Mouse (Mus musculus) spleen, embryonic (tissue): ENCODE results near the gene H2al2a.
"Not testable (repeated sequence)": the region's sequence is repeated elsewhere in the genome, so short reads cannot be mapped to it uniquely, and the experiment has no call there.

Experiments used
- CTCF ChIA-PET: fragments of 350-600 bp; sonication (Branson Sonifier 250); formaldehyde crosslinking; loops from one replicate; lab custom pipeline; 2022; lab: Charles Lee

The H2al2a gene

DNA sequence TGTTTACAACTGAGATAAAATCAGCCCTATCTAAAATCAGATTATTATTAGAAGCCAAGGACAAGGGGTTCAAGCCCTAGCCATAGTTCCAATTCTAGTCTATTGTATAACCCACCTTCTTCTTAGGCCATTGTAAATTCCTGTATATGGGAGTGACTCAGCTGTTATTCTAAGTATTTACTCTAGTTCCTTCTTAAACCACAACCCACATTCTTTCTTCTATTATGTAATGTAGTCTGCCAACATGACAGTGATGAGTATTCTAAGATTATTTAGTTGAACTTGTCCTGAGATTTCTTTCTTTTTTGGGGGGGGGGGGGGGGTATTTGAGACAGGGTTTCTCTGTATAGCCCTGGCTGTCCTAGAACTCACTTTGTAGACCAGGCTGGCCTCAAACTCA, 19.1 kb downstream of the H2al2a start:
- CTCF ChIA-PET: interaction anchor here (0.6 kb wide), 1 partner anchor 14 kb away, joined by 4 read pairs; no protein-coding TSS in a partner anchor

DNA sequence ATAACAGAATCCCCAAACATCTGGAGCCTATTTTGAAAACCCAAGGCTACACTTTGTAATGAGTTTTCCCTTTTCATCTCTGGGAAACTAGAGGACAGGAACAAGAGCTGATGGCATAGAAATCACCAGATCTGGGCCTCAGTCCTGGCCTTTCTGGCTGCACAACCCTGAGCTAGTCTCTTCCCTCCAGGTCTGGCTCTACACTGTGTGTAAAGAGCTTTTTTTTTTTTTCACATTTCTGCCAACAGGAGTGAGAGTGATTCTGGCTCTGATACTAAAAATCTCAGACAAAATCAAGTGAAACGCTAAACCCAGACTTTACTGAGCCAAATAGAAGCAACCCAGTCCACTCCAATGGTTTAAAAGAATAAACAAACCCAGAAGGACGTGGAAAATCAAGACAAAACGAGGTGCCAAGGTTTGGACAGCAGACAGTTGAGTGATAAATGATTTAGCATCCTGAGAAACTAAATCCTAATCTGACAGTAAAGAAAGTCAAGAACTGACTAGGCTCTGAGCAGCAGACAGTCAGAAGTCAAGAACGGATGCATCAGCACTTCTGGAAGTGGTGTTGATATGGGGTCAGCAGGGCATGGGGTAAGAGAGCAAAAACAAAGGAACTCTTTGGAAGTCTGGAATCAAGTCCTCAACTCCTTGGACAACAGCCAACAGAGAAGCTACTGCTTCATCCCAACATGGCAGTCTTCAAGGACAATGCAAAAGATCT, 21.0 kb downstream of the H2al2a start:
- CTCF ChIA-PET: no interaction called here

GRCm38 (mm10) chr2:17973868-17974440, 22.8 kb downstream of the H2al2a start:
- CTCF ChIA-PET: no interaction called here

- CTCF ChIA-PET: no interaction called here
These were observed 23.5 kb downstream of the H2al2a start for GRCm38 (mm10) chr2:17973246-17973645.

DNA sequence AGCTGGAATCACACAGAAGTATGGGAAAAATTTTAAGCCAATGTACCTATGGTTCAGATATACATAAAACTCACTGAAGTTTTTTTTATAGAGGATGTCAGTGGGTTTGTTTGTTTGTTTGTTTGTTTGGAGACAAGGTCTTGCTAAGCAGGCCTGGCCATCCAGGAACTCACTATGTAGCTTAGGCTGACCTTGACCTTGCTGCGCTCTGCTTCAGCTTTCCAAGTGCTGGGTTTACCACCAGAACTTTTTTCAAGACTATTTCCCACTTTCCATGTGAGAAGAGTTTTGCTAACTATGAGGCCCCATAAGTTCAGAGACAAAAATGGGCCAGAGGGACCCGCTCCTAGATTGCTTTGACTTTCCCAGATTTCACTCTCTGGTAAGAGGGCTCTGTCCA, 23.9 kb downstream of the H2al2a start:
- CTCF ChIA-PET: no interaction called here

DNA sequence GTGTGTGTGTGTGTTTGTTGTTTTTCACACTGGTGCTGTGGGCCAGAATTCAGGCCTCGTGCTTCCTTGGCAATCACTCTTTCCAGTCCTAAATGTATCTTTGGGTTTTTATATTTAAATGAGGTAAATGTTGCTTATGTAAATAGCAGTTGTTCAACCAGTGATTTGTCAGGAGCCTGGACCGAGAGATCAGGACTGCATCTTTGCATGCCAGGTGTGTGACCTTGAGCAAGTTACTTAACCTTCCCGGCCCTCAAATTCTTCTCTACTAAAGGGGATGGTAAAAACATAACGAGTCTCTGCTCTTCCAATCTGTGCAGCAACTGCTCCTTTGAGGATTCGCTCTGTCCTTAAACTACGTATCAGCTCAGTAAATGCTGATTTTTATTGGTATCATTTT, 25.4 kb downstream of the H2al2a start:
- CTCF ChIA-PET: no interaction called here

- CTCF ChIA-PET: interaction anchor here (0.6 kb wide), 1 partner anchor 27 kb away, joined by 3 read pairs; no protein-coding TSS in a partner anchor
These were observed 26.1 kb downstream of the H2al2a start for GRCm38 (mm10) chr2:17970662-17971061.

DNA sequence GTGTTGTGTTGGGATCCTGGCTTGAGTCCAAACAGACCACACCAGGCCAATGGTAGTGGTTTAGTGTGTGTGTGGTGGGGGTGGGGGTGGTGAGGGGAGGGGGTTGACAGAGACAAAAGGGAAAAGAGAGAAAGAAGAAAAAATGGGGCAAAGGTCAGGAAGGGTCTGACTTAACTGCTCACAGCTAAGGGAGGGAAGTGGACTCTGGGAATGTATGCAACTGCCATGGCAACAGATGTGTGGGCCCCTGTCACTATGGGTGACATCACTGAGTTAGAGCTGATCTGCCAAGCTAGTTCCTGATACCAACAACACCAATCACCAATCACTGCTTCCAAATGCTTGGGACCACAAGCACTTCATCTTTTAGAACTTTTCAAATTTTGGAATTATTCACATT, 26.6 kb downstream of the H2al2a start:
- CTCF ChIA-PET: interaction anchor here (0.6 kb wide), 1 partner anchor 27 kb away, joined by 3 read pairs; no protein-coding TSS in a partner anchor

DNA sequence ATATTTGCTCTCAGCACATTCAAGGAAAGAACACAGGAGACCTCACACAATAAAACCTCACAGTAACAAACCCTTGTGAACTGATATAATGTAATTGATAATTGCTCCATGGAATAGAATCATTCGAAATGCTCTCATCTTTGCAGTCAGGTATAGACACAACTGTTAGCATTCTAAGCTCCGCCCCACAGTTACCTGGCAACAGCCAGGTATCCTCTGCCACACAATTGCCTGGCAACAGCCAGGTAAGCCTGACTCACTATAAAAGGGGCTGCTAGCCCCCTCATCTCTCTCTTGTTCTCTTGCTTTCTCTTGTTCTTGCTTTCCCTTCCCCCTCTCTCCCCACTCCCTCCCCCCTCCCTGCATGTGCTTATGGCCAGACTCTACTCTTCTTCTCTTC, 28.2 kb downstream of the H2al2a start:
- CTCF ChIA-PET: no interaction called here

DNA sequence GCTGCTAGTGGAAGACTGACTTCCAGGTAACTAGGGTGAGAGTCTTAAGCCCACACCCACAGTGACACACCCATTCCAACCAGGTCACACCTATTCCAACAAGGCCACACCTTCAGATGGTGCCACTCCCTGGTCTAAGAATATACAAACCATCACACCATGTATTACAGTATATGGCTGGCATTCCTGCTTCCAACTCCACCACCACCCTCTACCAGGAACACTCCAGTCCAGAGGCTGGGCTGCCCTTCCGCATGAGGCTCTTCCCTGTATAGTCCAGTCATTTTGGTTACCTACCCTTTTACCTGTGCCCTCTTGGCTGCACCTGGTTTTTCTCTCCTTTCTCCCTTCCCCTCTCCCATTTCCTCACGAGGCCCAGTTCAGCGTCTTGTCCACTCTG, 28.7 kb downstream of the H2al2a start:
- CTCF ChIA-PET: not testable (repeated sequence)

DNA sequence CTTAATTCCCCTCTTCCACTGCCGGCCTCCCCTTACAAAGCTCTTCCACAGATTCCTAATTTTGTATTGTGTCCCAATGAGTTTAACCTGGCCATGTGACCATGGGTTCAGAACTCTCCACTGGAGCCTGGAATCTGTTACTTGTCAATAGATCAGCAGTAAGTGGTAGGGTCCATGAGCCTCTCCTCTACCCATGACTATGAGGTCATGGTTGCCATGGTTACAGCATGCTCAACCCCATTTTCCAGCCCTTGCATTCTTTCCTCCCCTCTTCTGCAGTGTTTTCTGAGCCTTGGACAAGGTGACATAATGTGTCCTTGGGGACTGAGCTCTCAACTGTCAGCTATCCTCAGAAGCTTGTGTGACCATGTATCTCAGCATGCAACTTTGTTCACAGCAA, 37.3 kb downstream of the H2al2a start:
- CTCF ChIA-PET: no interaction called here

DNA sequence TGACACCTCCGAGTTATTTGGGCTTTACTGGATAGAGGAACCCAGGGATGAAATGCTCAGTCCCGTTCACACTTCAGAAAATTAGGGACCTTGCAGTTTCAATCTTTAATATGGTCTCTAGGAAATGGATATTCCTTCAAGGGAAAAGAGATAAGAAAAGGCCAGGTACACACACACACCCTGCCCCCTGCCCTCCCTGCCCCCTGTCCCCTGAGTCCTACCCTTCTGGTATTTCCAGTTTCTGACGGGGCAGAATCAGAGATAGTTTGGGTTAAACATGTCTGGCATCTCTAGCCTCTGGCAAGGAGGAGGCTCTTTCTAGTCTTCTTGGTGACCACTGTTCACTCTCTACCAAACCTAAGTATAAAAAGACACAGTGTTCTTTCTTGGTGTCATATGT, 49.9 kb downstream of the H2al2a start:
- CTCF ChIA-PET: no interaction called here
